Mouse (Mus musculus) layer of hippocampus, postnatal 25 days (tissue): ENCODE measurements around the gene Taok3. TPM values are rescaled to one million over a fixed set of nuclear protein-coding genes. Genes with fewer than 3 reads are reported as not detected.

Experiments
- DNase-seq, 2 experiments: peaks; one replicate each; pipeline ENCODE4 v3.0.0; 2022; ENCODE audit warnings: mixed read lengths in 2 of 2, low spot score in 1 of 2; ENCODE audit errors: extremely low spot score in 1 of 2
- total RNA-seq, 2 experiments: library from RNA; stranded (reverse); gene quantifications; 2 replicates each; pipeline ENCODE4 v1.2.3; 2021

The Taok3 gene
- total RNA-seq, 2 experiments from 2014 or later = 52.4 to 59.1 TPM

- no peak for DNase-seq
Measured at GRCm38 (mm10) chr5:117138295-117138988, 18.5 kb downstream of the Taok3 start.

- no peak for DNase-seq
Measured at GRCm38 (mm10) chr5:117139822-117140221, 19.9 kb downstream of the Taok3 start.

GRCm38 (mm10) chr5:117140374-117140773 lies 20.4 kb downstream of the Taok3 start:
- no peak for DNase-seq

- peak in 1 of 2 experiments; percentile 35 for DNase-seq
Measured at GRCm38 (mm10) chr5:117143721-117144135, 23.8 kb downstream of the Taok3 start.

- DNase-seq = no peak
Measured at GRCm38 (mm10) chr5:117146165-117146564, 26.2 kb downstream of the Taok3 start.

- DNase-seq = no peak
Measured at GRCm38 (mm10) chr5:117147187-117148095, 27.5 kb downstream of the Taok3 start.

- DNase-seq = no peak
Measured at GRCm38 (mm10) chr5:117149054-117149942, 29.4 kb downstream of the Taok3 start.

GRCm38 (mm10) chr5:117150068-117150467 lies 30.1 kb downstream of the Taok3 start:
- no peak for DNase-seq

GRCm38 (mm10) chr5:117152944-117153343 lies 33.0 kb downstream of the Taok3 start:
- DNase-seq = no peak

- no peak for DNase-seq
Measured at GRCm38 (mm10) chr5:117153527-117154091, 33.7 kb downstream of the Taok3 start.

GRCm38 (mm10) chr5:117158335-117159018 lies 38.5 kb downstream of the Taok3 start:
- DNase-seq = no peak

- DNase-seq = no peak
Measured at GRCm38 (mm10) chr5:117159326-117159725, 39.4 kb downstream of the Taok3 start.

- no peak for DNase-seq
Measured at GRCm38 (mm10) chr5:117159805-117160291, 39.9 kb downstream of the Taok3 start.

GRCm38 (mm10) chr5:117160499-117160898 lies 40.6 kb downstream of the Taok3 start:
- DNase-seq = no peak

- no peak for DNase-seq
Measured at GRCm38 (mm10) chr5:117163790-117164189, 43.9 kb downstream of the Taok3 start.

- no peak for DNase-seq
Measured at GRCm38 (mm10) chr5:117164516-117164915, 44.6 kb downstream of the Taok3 start.

- no peak for DNase-seq
Measured at GRCm38 (mm10) chr5:117164923-117165322, 45.0 kb downstream of the Taok3 start.

- no peak for DNase-seq
Measured at GRCm38 (mm10) chr5:117165946-117166345, 46.0 kb downstream of the Taok3 start.

- DNase-seq = no peak
Measured at GRCm38 (mm10) chr5:117166811-117167365, 47.0 kb downstream of the Taok3 start.
